Mouse (Mus musculus): ENCODE data around the gene Mal. TPM values are rescaled to one million over a fixed set of nuclear protein-coding genes. Genes with fewer than 3 reads are reported as not detected.

Mal gene
- polyA plus RNA-seq, 1 experiment from 2014 or later, result not detected

- no peaks in the 10 kb centered on the region for H3K9me3 ChIP-seq (replicated peaks; ENCODE audit: control insufficient read depth, low read length)
- H3K36me3 ChIP-seq (ENCODE audit: control insufficient read depth, insufficient read depth), result no peaks in the 10 kb centered on the region
- H3K9ac ChIP-seq (ENCODE audit: low read depth, low read length), result no peak overlapping the region
- no peak overlapping the region for H3K27ac ChIP-seq (ENCODE audit: low read length)
- no peak overlapping the region for H3K4me3 ChIP-seq (ENCODE audit: low read depth, low read length)
- no peaks in the 10 kb centered on the region; the same call in 1 of the 2 replicates for H3K27me3 ChIP-seq (ENCODE audit: control insufficient read depth, insufficient read depth, low read depth, low read length)
- 39% methylated on average over 2 of the region's 2 CpGs for WGBS (ENCODE audit: insufficient replicate concordance)
- ATAC-seq (ENCODE audit: low read depth), result no peak
- no peaks in the 10 kb centered on the region for H3K4me1 ChIP-seq (ENCODE audit: control insufficient read depth, low read depth, low read length)
- no peak overlapping the region for H3K4me2 ChIP-seq (ENCODE audit: low read depth, low read length)
Observed at GRCm38 (mm10) chr2:127632601-127633000, 23.9 kb downstream of the Mal start.

- WGBS (ENCODE audit: insufficient replicate concordance), result 61% methylated on average over 6 of the region's 6 CpGs
- Histone ChIP-seq H3K4me3 (ENCODE audit: low read depth, low read length) (no peak overlapping the region), H3K36me3 (ENCODE audit: control insufficient read depth, insufficient read depth) (no peaks in the 10 kb centered on the region), H3K9ac (ENCODE audit: low read depth, low read length) (no peak overlapping the region), H3K9me3 (replicated peaks; ENCODE audit: control insufficient read depth, low read length) (no peaks in the 10 kb centered on the region), H3K27ac (ENCODE audit: low read length) (no peak overlapping the region), H3K4me2 (ENCODE audit: low read depth, low read length) (no peak overlapping the region), H3K4me1 (ENCODE audit: control insufficient read depth, low read depth, low read length) (no peaks in the 10 kb centered on the region), H3K27me3 (ENCODE audit: control insufficient read depth, insufficient read depth, low read depth, low read length) (no peaks in the 10 kb centered on the region; the same call in 1 of the 2 replicates)
- ATAC-seq (ENCODE audit: low read depth), result no peak
Observed at GRCm38 (mm10) chr2:127627990-127628570, 28.4 kb downstream of the Mal start.

- WGBS (ENCODE audit: insufficient replicate concordance), result 54% methylated on average over 6 of the region's 6 CpGs
- Histone ChIP-seq H3K4me1 (ENCODE audit: control insufficient read depth, low read depth, low read length) (no peaks in the 10 kb centered on the region), H3K4me2 (ENCODE audit: low read depth, low read length) (no peak overlapping the region), H3K36me3 (ENCODE audit: control insufficient read depth, insufficient read depth) (no peaks in the 10 kb centered on the region), H3K27ac (ENCODE audit: low read length) (no peak overlapping the region), H3K27me3 (ENCODE audit: control insufficient read depth, insufficient read depth, low read depth, low read length) (no peaks in the 10 kb centered on the region; the same call in 1 of the 2 replicates), H3K9ac (ENCODE audit: low read depth, low read length) (no peak overlapping the region), H3K4me3 (ENCODE audit: low read depth, low read length) (no peak overlapping the region), H3K9me3 (replicated peaks; ENCODE audit: control insufficient read depth, low read length) (no peaks in the 10 kb centered on the region)
- no peak for ATAC-seq (ENCODE audit: low read depth)
Observed at GRCm38 (mm10) chr2:127627354-127627753, 29.1 kb downstream of the Mal start.

- Histone ChIP-seq H3K4me3 (ENCODE audit: low read depth, low read length) (no peak overlapping the region), H3K4me2 (ENCODE audit: low read depth, low read length) (no peak overlapping the region), H3K4me1 (ENCODE audit: control insufficient read depth, low read depth, low read length) (no peaks in the 10 kb centered on the region), H3K36me3 (ENCODE audit: control insufficient read depth, insufficient read depth) (no peaks in the 10 kb centered on the region), H3K9ac (ENCODE audit: low read depth, low read length) (no peak overlapping the region), H3K9me3 (replicated peaks; ENCODE audit: control insufficient read depth, low read length) (no peaks in the 10 kb centered on the region), H3K27ac (ENCODE audit: low read length) (no peak overlapping the region), H3K27me3 (ENCODE audit: control insufficient read depth, insufficient read depth, low read depth, low read length) (no peaks in the 10 kb centered on the region; the same call in 1 of the 2 replicates)
- WGBS (ENCODE audit: insufficient replicate concordance), result 54% methylated on average over 5 of the region's 5 CpGs
- ATAC-seq (ENCODE audit: low read depth), result no peak
Observed at GRCm38 (mm10) chr2:127625659-127626058, 30.8 kb downstream of the Mal start.

- 66% methylated on average over 2 of the region's 2 CpGs for WGBS (ENCODE audit: insufficient replicate concordance)
- no peak overlapping the region for H3K4me2 ChIP-seq (ENCODE audit: low read depth, low read length)
- H3K36me3 ChIP-seq (ENCODE audit: control insufficient read depth, insufficient read depth), result no peaks in the 10 kb centered on the region
- H3K27me3 ChIP-seq (ENCODE audit: control insufficient read depth, insufficient read depth, low read depth, low read length), result no peaks in the 10 kb centered on the region; the same call in 1 of the 2 replicates
- H3K4me1 ChIP-seq (ENCODE audit: control insufficient read depth, low read depth, low read length), result no peaks in the 10 kb centered on the region
- no peak overlapping the region for H3K27ac ChIP-seq (ENCODE audit: low read length)
- no peak overlapping the region for H3K4me3 ChIP-seq (ENCODE audit: low read depth, low read length)
- no peaks in the 10 kb centered on the region for H3K9me3 ChIP-seq (replicated peaks; ENCODE audit: control insufficient read depth, low read length)
- no peak overlapping the region for H3K9ac ChIP-seq (ENCODE audit: low read depth, low read length)
- no peak for ATAC-seq (ENCODE audit: low read depth)
Observed at GRCm38 (mm10) chr2:127624786-127625185, 31.7 kb downstream of the Mal start.

- H3K27ac ChIP-seq (ENCODE audit: low read length), result no peak overlapping the region
- no peak overlapping the region for H3K4me2 ChIP-seq (ENCODE audit: low read depth, low read length)
- 39% methylated on average over 3 of the region's 3 CpGs for WGBS (ENCODE audit: insufficient replicate concordance)
- H3K9me3 ChIP-seq (replicated peaks; ENCODE audit: control insufficient read depth, low read length), result no peaks in the 10 kb centered on the region
- no peaks in the 10 kb centered on the region for H3K27me3 ChIP-seq (ENCODE audit: control insufficient read depth, insufficient read depth, low read depth, low read length)
- no peaks in the 10 kb centered on the region for H3K4me1 ChIP-seq (ENCODE audit: control insufficient read depth, low read depth, low read length)
- no peaks in the 10 kb centered on the region for H3K36me3 ChIP-seq (ENCODE audit: control insufficient read depth, insufficient read depth)
- ATAC-seq (ENCODE audit: low read depth), result no peak
- H3K9ac ChIP-seq (ENCODE audit: low read depth, low read length), result no peak overlapping the region
- no peak overlapping the region for H3K4me3 ChIP-seq (ENCODE audit: low read depth, low read length)
Observed at GRCm38 (mm10) chr2:127622065-127622464, 34.4 kb downstream of the Mal start.

- no peak overlapping the region for H3K27ac ChIP-seq (ENCODE audit: low read length)
- ATAC-seq (ENCODE audit: low read depth), result no peak
- H3K4me1 ChIP-seq (ENCODE audit: control insufficient read depth, low read depth, low read length), result no peaks in the 10 kb centered on the region
- 60% methylated on average over 3 of the region's 3 CpGs for WGBS (ENCODE audit: insufficient replicate concordance)
- H3K9ac ChIP-seq (ENCODE audit: low read depth, low read length), result no peak overlapping the region
- no peak overlapping the region for H3K4me2 ChIP-seq (ENCODE audit: low read depth, low read length)
- no peaks in the 10 kb centered on the region for H3K27me3 ChIP-seq (ENCODE audit: control insufficient read depth, insufficient read depth, low read depth, low read length)
- no peak overlapping the region for H3K4me3 ChIP-seq (ENCODE audit: low read depth, low read length)
- H3K36me3 ChIP-seq (ENCODE audit: control insufficient read depth, insufficient read depth), result no peaks in the 10 kb centered on the region
- H3K9me3 ChIP-seq (replicated peaks; ENCODE audit: control insufficient read depth, low read length), result no peaks in the 10 kb centered on the region
Observed at GRCm38 (mm10) chr2:127619311-127619710, 37.2 kb downstream of the Mal start.

GRCm38 (mm10) chr2:127612288-127612687, 44.2 kb downstream of the Mal start:
- no peak overlapping the region for H3K4me3 ChIP-seq (ENCODE audit: low read depth, low read length)
- no peaks in the 10 kb centered on the region for H3K9me3 ChIP-seq (replicated peaks; ENCODE audit: control insufficient read depth, low read length)
- 64% methylated on average over 4 of the region's 4 CpGs for WGBS (ENCODE audit: insufficient replicate concordance)
- H3K4me1 ChIP-seq (ENCODE audit: control insufficient read depth, low read depth, low read length), result no peaks in the 10 kb centered on the region
- no peak overlapping the region for H3K27ac ChIP-seq (ENCODE audit: low read length)
- H3K9ac ChIP-seq (ENCODE audit: low read depth, low read length), result no peak overlapping the region
- no peak for ATAC-seq (ENCODE audit: low read depth)
- H3K27me3 ChIP-seq (ENCODE audit: control insufficient read depth, insufficient read depth, low read depth, low read length), result no peaks in the 10 kb centered on the region
- no peaks in the 10 kb centered on the region for H3K36me3 ChIP-seq (ENCODE audit: control insufficient read depth, insufficient read depth)
- no peak overlapping the region for H3K4me2 ChIP-seq (ENCODE audit: low read depth, low read length)

GRCm38 (mm10) chr2:127611386-127611785, 45.1 kb downstream of the Mal start:
- WGBS (ENCODE audit: insufficient replicate concordance), result 39% methylated on average over 4 of the region's 4 CpGs
- H3K36me3 ChIP-seq (ENCODE audit: control insufficient read depth, insufficient read depth), result no peaks in the 10 kb centered on the region
- H3K4me3 ChIP-seq (ENCODE audit: low read depth, low read length), result no peak overlapping the region
- H3K27ac ChIP-seq (ENCODE audit: low read length), result no peak overlapping the region
- no peak overlapping the region for H3K9ac ChIP-seq (ENCODE audit: low read depth, low read length)
- H3K9me3 ChIP-seq (replicated peaks; ENCODE audit: control insufficient read depth, low read length), result no peaks in the 10 kb centered on the region
- no peak for ATAC-seq (ENCODE audit: low read depth)
- H3K27me3 ChIP-seq (ENCODE audit: control insufficient read depth, insufficient read depth, low read depth, low read length), result no peaks in the 10 kb centered on the region
- no peaks in the 10 kb centered on the region for H3K4me1 ChIP-seq (ENCODE audit: control insufficient read depth, low read depth, low read length)
- H3K4me2 ChIP-seq (ENCODE audit: low read depth, low read length), result no peak overlapping the region
